Mouse (Mus musculus) lung, adult 2 months (tissue): ENCODE measurements around the gene Rcan3.

Source experiments
- CTCF ChIP-seq: fragments of 200-500 bp; IDR thresholded peaks from 2 replicates; pipeline ENCODE4 v1.5.1; 2011; ENCODE audit warnings: mild to moderate bottlenecking, low read length, control low read depth; ENCODE audit not compliant: insufficient read depth
- POLR2A ChIP-seq: fragments of 200-500 bp; IDR thresholded peaks from 2 replicates; pipeline ENCODE4 v1.6.1; 2011; ENCODE audit warnings: low read depth, mild to moderate bottlenecking, control low read depth, low read length, borderline replicate concordance; ENCODE audit errors: extremely low read depth

- TF ChIP-seq CTCF (no peak), POLR2A (no peak)
Measured at GRCm38 (mm10) chr4:135381355-135381754, 52.3 kb downstream of the Rcan3 start.
